Mouse (Mus musculus) liver, embryonic 14.5 days (tissue): ENCODE measurements around the gene Arsb. TPM values are rescaled to one million over a fixed set of nuclear protein-coding genes. Genes with fewer than 3 reads are reported as not detected.

ENCODE experiments used
- ATAC-seq: fragments of 200-750 bp; cut with Nextera tagmentation; 2 replicates; pipeline ENCODE4 v1.8.0; 2017; ENCODE audit warnings: moderate number of reproducible peaks, mild to moderate bottlenecking, moderate library complexity; ENCODE audit not compliant: insufficient read depth
- DNase-seq, 3 experiments: peaks; one replicate each; pipeline ENCODE4 v3.0.0-alpha.2; 2012 to 2013; ENCODE audit warnings: low read depth in 3 of 3, low spot score in 3 of 3
- H3K27ac ChIP-seq: fragments of 300-500 bp; sonication (generic); 2 replicates; pipeline ENCODE4 v1.5.1; 2014; ENCODE audit warnings: moderate library complexity, mild to moderate bottlenecking, control low read depth, inconsistent platforms
- H3K27me3 ChIP-seq: fragments of 300-500 bp; sonication (generic); 2 replicates; pipeline ENCODE4 v1.6.1; 2014; ENCODE audit warnings: mild to moderate bottlenecking, low read length, moderate library complexity; ENCODE audit not compliant: control insufficient read depth, insufficient read depth
- H3K36me3 ChIP-seq: fragments of 300-500 bp; sonication (generic); replicated peaks from 2 replicates; pipeline ENCODE4 v1.6.1; 2014; ENCODE audit warnings: low read depth; ENCODE audit not compliant: control insufficient read depth, insufficient read depth
- H3K4me1 ChIP-seq, 2 experiments: fragments of 200-500 bp in 1 of 2; fragments of 300-500 bp in 1 of 2; sonication (generic) in 1 of 2; replicated peaks; 2 replicates each; pipeline ENCODE4 v1.6.1; 2012 to 2014; ENCODE audit warnings: antibody characterized with exemption in 1 of 2, inconsistent platforms in 1 of 2, low read length in 1 of 2; ENCODE audit not compliant: control insufficient read depth in 2 of 2, insufficient read depth in 2 of 2
- H3K4me2 ChIP-seq: fragments of 300-500 bp; sonication (generic); 2 replicates; pipeline ENCODE4 v1.6.1; 2014; ENCODE audit warnings: low read depth, mild to moderate bottlenecking, control low read depth, moderate library complexity
- H3K4me3 ChIP-seq, 2 experiments: fragments of 200-500 bp in 1 of 2; fragments of 300-500 bp in 1 of 2; sonication (generic) in 1 of 2; 2 replicates each; pipeline ENCODE4 v1.5.1; 2012 to 2014; ENCODE audit warnings: low read depth in 2 of 2, low read length in 2 of 2, mild to moderate bottlenecking in 2 of 2, control low read depth in 1 of 2, inconsistent platforms in 1 of 2, moderate library complexity in 1 of 2; ENCODE audit not compliant: insufficient read depth in 1 of 2
- H3K9ac ChIP-seq: fragments of 300-500 bp; sonication (generic); replicated peaks from 2 replicates; pipeline ENCODE4 v1.6.1; 2014; ENCODE audit warnings: mild to moderate bottlenecking, control low read depth, moderate library complexity
- H3K9me3 ChIP-seq: fragments of 300-500 bp; sonication (generic); 2 replicates; pipeline ENCODE4 v1.6.1; 2016; ENCODE audit warnings: low read length, mixed read lengths; ENCODE audit not compliant: control insufficient read depth
- CTCF ChIP-seq: IDR thresholded peaks from 2 replicates; pipeline ENCODE4 v1.5.1; 2016; ENCODE audit warnings: antibody characterized with exemption, low read depth, control low read depth
- EP300 ChIP-seq: IDR thresholded peaks from 2 replicates; pipeline ENCODE4 v1.6.1; 2016; ENCODE audit warnings: antibody characterized with exemption, low read depth
- WGBS: fragments of 180-500 bp; shearing (Covaris S2); extraction: QIAGEN DNeasy Blood & Tissue Kit; methylation state at CpG from one replicate; pipeline ENCODE4 v1.1.7; 2014; ENCODE audit not compliant: insufficient replicate concordance; 5-methylcytosine and 5-hydroxymethylcytosine counted together
- polyA plus RNA-seq, 2 experiments: library from polyadenylated mRNA; depleted of rRNA in 1 of 2; stranded (reverse) in 1 of 2; unstranded in 1 of 2; fragments of >200 nt; fragmentation: Nextera tagmentation in 1 of 2; extraction: Ambion mirVana in 1 of 2; gene quantifications; 2 replicates each; pipeline versions ENCODE4 v1.2.1 to v1.2.3; 2012 to 2014

The Arsb gene
- polyA plus RNA-seq, 2 experiments = 2.8 to 4.0 TPM

- no peaks in the 10 kb centered on the region for H3K36me3 ChIP-seq
- no peak overlapping the region for H3K9ac ChIP-seq
- TF ChIP-seq CTCF (no peak), EP300 (no peak)
- H3K27ac ChIP-seq = no peak overlapping the region
- WGBS = 62% methylated on average over 8 of the region's 8 CpGs
- no peak for DNase-seq
- H3K4me1 ChIP-seq = no peaks in the 10 kb centered on the region
- H3K4me3 ChIP-seq = no peak overlapping the region
- no peaks in the 10 kb centered on the region for H3K9me3 ChIP-seq
- H3K4me2 ChIP-seq = no peak overlapping the region
- no peak for ATAC-seq
- H3K27me3 ChIP-seq = no peaks in the 10 kb centered on the region
Observed at GRCm38 (mm10) chr13:93744118-93744517, 27.3 kb upstream of the Arsb start.

- TF ChIP-seq CTCF (no peak), EP300 (no peak)
- 61% methylated on average over 14 of the region's 14 CpGs for WGBS
- H3K27ac ChIP-seq = no peak overlapping the region
- H3K4me3 ChIP-seq = no peak overlapping the region
- H3K9me3 ChIP-seq = no peaks in the 10 kb centered on the region
- peaks cover 0 to 2% of the 10 kb centered on the region in 2 experiments; a peak in 1 of 4 replicates for H3K4me1 ChIP-seq
- no peak overlapping the region for H3K4me2 ChIP-seq
- H3K9ac ChIP-seq = no peak overlapping the region
- DNase-seq (no peak), ATAC-seq (no peak)
- H3K36me3 ChIP-seq = no peaks in the 10 kb centered on the region
- no peaks in the 10 kb centered on the region for H3K27me3 ChIP-seq
Observed at GRCm38 (mm10) chr13:93752597-93753400, 18.6 kb upstream of the Arsb start.

GRCm38 (mm10) chr13:93755084-93755483 is 16.3 kb upstream of the Arsb start:
- Histone ChIP-seq H3K36me3 (no peaks in the 10 kb centered on the region), H3K9me3 (no peaks in the 10 kb centered on the region), H3K9ac (no peak overlapping the region), H3K27ac (no peak overlapping the region), H3K4me1 (peaks cover 0 to 2% of the 10 kb centered on the region in 2 experiments; a peak in 1 of 4 replicates), H3K4me3 (no peak overlapping the region), H3K27me3 (no peaks in the 10 kb centered on the region), H3K4me2 (no peak overlapping the region)
- no peak for ATAC-seq
- TF ChIP-seq CTCF (no peak), EP300 (no peak)
- 28% methylated on average over 4 of the region's 4 CpGs for WGBS
- no peak for DNase-seq

GRCm38 (mm10) chr13:93756674-93757073 is 14.8 kb upstream of the Arsb start:
- TF ChIP-seq EP300 (no peak), CTCF (no peak)
- DNase-seq (no peak), ATAC-seq (no peak)
- no peak overlapping the region for H3K27ac ChIP-seq
- H3K4me2 ChIP-seq = no peak overlapping the region
- H3K4me3 ChIP-seq = no peak overlapping the region
- H3K27me3 ChIP-seq = no peaks in the 10 kb centered on the region
- no peaks in the 10 kb centered on the region for H3K36me3 ChIP-seq
- H3K9me3 ChIP-seq = no peaks in the 10 kb centered on the region
- H3K9ac ChIP-seq = no peak overlapping the region
- 64% methylated on average over 7 of the region's 7 CpGs for WGBS
- peaks cover 0 to 2% of the 10 kb centered on the region in 2 experiments; a peak in 1 of 4 replicates for H3K4me1 ChIP-seq

- no peak for ATAC-seq
- Histone ChIP-seq H3K27ac (no peak overlapping the region), H3K4me1 (peaks cover 0 to 2% of the 10 kb centered on the region in 2 experiments; a peak in 1 of 4 replicates), H3K4me3 (no peak overlapping the region), H3K27me3 (no peaks in the 10 kb centered on the region), H3K4me2 (no peak overlapping the region), H3K36me3 (no peaks in the 10 kb centered on the region), H3K9ac (no peak overlapping the region), H3K9me3 (no peaks in the 10 kb centered on the region)
- TF ChIP-seq EP300 (no peak), CTCF (no peak)
- WGBS = 48% methylated on average over 6 of the region's 6 CpGs
- DNase-seq = no peak
Observed at GRCm38 (mm10) chr13:93757514-93757913, 13.9 kb upstream of the Arsb start.
